Mouse (Mus musculus) liver, adult 2 months (tissue): Measurements from ENCODE around the gene Arf4.

Source experiments
- CTCF ChIP-seq: fragments of 200-500 bp; IDR thresholded peaks from 2 replicates; pipeline ENCODE4 v1.5.1; 2011; ENCODE audit warnings: low read depth, low read length, control low read depth
- POLR2A ChIP-seq: fragments of 200-500 bp; IDR thresholded peaks from 2 replicates; pipeline ENCODE4 v1.6.1; 2011; ENCODE audit warnings: low read length, control low read depth; ENCODE audit not compliant: insufficient read depth; ENCODE audit errors: extremely low read depth

GRCm38 (mm10) chr14:26647811-26648210, 9.9 kb downstream of the Arf4 start:
- TF ChIP-seq POLR2A (no peak), CTCF (no peak)
